Mouse (Mus musculus): ENCODE measurements around the gene Trmt61a.

GRCm38 (mm10) chr12:111718656-111719055 is 40.8 kb downstream of the Trmt61a start:
- TF ChIP-seq CTCF (IDR thresholded peaks at IDR 0.05; ENCODE audit: borderline replicate concordance, insufficient read depth, low read length) (no peak), POLR2A (IDR thresholded peaks at IDR 0.05; ENCODE audit: low read depth, low read length) (no peak)

All from embryonic fibroblast, embryonic 13.5 days (primary cell).